Mouse (Mus musculus) C2C12 (cell line): ENCODE measurements around the gene Zfp839.

ENCODE experiments used
- CTCF ChIP-seq: IDR thresholded peaks from one replicate; pipeline ENCODE4 v1.5.1; 2011; ENCODE audit not compliant: control insufficient read depth, insufficient read depth, insufficient read length
- FOSL1 ChIP-seq: IDR thresholded peaks from one replicate; pipeline ENCODE4 v1.8.0; 2011; ENCODE audit warnings: mild to moderate bottlenecking, low read length; ENCODE audit not compliant: poor library complexity, insufficient read depth, severe bottlenecking
- MAX ChIP-seq: IDR thresholded peaks from one replicate; pipeline ENCODE4 v1.6.1; 2011; ENCODE audit warnings: mild to moderate bottlenecking, control low read depth
- MYOD1 ChIP-seq: IDR thresholded peaks from one replicate; pipeline ENCODE4 v1.6.1; 2011; ENCODE audit warnings: low read depth; ENCODE audit not compliant: control insufficient read depth, insufficient read length
- USF1 ChIP-seq: IDR thresholded peaks from one replicate; pipeline ENCODE4 v1.6.1; 2011; ENCODE audit warnings: low read depth, mild to moderate bottlenecking, control low read depth, moderate library complexity

DNA sequence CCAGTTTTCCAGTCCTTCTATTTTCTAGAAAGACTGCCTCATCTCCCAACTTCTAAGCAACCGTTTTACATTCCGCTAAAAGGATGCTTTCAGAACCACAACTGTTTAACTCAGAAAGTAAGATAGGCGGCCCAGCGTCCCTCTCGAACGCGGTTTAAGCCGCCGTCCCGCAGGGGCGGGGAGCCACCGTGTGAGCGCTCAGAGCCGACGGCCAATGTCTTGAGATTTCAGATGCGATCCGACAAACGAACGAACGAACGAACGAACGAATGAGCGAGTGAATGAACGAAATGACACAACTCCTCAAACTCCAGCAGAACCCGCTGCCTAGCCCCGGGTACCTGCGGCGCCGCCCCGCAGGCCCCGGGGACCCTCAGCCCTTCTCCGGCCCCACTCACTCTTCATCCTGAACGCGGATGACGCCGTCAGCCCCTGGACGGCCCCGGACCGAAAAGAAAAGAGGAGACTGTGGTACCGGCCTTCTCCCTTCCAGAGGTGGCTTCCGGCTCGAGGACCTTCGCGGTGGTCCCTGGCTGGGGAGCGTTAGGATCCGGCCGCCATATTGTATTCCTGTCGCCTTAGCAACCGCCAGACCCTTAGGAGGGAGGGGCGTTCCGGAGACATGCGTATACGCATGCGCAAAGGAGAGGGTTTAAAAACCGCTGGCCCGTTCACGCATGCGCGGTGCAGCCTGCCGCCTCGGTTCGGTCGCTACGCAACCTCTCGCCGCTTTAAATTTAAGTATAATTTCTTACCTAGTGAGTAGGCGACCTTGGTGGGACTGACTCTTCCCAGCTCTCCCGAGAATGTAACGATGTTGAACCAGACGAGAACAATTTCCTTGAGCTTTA lies 9.5 kb upstream of the Zfp839 start, which contains the start of gene Mok:
- TF ChIP-seq CTCF (no peak), MAX (no peak), USF1 (no peak), FOSL1 (no peak), MYOD1 (no peak)
